Mouse (Mus musculus): ENCODE data around the gene Cdt1.
A peak's percentile ranks its signal among the peaks of the same experiment; 100 is the strongest.

The Cdt1 gene

DNA sequence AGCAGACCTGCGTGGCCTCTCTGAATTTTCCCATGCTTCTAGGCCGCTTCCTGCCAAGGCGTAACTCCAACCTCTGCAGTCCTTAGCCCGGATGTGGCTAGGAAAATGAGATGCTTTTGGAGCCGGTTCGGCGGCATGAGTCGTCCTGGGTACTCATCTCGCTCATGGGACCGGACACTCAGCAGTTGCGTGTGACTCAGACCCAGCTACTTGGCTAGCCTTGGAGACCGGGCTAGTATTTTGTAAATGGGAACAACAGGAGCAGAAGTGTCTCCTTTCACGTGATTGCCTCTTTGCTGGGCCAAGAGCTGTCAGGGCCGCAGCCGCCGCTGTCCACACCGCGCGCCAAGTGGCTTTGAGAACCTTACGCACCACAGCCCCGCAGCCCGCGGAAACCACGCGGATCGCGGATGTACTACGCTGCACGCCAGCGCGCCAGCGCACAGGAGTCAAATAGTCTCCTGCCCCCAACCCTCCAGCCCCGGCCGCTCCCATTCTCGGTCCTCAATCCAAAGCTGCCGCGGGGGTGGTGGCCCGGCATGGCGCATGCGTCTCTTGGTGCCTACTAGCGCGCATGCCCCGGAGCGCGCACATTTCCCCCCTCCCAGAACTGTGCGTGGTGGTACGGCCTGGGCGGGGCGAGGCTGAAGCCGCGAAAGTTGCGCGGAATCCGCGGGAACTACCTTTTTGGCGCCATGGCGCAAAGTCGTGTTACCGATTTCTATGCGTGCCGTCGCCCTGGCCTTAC is at the start of gene Cdt1:
Gene Cdt1, plus strand, starts transcription at position 655 of the 748 bp plus-strand sequence.
- DNase-seq (ENCODE audit: low read depth, low spot score) = peak; percentile 98

DNA sequence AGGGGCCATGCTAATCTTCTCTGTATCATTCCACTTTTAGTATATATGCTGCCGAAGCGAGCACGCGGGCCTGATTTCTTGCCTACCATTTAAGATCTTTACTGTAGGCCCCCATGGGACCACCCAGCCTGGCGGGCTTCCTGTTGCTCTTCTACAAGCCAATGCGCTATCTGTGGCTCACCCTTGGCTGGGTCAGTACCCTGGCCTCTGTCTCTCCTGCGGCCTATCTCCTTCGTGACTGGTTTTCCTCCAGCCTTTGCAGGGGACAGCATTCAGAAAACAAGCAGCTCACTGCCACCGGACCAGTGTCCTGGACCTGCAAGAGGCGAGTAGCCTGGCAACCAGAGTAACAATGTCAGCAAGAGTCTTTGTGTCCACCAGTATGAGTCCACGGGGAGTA is 47.2 kb upstream of the Cdt1 start:
- no peak for DNase-seq (ENCODE audit: low read depth, low spot score)

DNA sequence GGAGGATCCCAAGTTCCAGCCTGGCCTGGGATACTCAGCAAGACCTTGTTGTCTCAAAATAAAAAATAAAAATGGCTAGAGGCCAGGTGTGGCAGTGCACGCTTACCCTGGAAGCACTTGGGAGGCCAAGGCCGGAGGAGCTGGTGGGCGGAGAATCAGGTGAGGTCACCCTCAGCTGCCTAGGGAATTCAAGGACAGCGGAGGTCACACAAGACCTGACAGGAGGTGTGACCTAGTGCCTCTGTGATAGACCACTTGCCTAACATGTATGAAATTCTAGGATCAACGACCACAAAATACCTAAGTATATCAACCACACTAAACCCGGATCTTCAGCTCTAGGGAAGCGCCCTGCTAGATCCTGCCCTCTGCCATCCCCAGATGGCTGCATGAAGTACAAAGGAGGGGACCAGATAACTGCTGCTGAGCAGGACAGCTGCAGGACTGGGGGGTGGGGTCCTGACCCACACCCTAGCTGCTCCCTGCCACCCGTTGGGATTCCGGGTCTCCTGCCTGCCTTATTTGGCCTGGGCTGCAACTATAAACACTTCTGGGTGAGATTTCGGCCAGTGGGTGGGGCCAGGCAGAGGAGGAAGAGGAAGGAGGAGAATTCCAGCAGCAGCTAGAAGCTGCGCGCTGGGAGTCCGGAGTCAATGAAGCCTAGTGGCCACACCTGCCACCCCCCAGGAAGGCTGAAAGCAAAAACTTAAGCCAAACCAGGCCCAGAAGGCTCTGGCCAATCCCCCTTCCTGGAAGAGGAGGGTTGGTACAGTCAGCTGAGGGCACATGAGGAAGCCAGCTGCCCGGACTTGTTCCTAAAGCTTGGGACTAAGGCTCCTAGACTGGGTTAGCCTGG is 44.8 kb upstream of the Cdt1 start:
- peak; percentile 4 for DNase-seq (ENCODE audit: low read depth, low spot score)

DNA sequence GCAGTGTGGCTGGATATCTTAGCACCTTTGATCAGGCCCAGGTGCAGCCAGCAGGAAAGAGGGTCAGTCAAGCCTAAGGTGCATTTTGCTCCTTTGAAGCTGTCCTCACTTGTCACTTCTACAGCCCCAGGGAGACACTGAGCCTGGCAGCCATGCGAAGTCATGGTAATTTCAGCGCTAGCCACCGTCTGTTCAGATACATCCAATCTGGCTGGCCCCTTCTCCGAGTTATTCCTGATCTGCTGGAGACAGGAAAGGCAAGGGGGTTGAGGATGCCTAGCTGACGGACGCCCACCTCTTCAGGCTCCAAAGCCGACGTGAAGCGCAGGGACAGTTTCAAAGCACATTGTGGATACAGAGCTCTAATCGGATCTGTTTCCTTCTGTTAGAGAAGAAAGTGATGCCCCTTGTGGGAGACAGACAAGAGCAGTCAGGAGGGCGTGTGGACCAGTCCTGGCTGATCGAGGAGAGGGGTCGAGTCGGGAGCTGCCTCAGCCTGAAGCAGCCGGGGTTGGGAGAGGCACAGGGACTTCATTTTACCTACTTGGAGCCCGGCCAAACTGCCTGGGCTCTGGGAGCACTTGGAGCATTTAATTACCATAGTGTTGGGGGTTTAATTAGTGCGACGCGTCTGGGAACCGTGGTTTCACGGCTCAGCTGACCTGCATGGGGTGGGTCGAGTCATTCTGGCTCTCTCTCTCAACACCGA is 44.0 kb upstream of the Cdt1 start:
- DNase-seq (ENCODE audit: low read depth, low spot score) = peak; percentile 56

DNA sequence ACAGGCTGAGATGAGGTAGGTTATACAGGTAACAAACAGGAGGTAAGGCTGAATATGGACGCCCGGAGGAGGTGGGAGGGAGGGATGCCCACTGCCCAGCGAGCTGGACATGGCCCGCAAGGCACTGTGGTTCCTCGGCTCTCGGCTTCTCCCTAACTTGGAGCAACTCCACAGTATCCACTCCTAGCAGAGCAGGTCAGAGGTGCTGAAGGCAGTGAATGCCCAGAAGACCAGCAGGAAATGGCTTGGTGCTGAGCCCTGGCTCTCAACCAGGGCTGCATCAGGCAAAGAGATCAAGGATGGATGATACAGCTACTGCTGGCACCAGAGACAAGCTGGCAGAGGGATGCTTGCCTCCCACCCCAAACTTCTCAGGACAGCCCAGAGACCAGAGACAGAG is 43.3 kb upstream of the Cdt1 start:
- no peak for DNase-seq (ENCODE audit: low read depth, low spot score)

DNA sequence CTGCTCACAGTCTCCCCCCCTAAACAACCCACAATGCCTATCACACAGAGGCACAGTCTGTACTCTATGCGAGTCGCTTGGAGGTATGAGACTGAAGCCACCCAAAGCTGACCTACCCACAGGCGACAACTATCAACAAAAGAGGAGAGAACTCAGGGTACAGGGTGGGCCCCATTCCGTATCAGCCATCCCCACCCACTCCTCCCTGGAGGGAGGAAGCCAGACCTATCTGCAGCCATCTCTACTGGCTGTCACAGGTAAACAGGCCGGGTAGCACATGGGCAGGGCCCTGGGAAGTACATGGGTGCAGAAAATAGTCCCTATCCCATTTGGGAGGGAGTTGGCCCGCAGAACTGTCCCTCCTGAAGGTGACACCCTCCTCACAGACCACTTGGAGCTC is 42.8 kb upstream of the Cdt1 start:
- DNase-seq (ENCODE audit: low read depth, low spot score) = no peak

DNA sequence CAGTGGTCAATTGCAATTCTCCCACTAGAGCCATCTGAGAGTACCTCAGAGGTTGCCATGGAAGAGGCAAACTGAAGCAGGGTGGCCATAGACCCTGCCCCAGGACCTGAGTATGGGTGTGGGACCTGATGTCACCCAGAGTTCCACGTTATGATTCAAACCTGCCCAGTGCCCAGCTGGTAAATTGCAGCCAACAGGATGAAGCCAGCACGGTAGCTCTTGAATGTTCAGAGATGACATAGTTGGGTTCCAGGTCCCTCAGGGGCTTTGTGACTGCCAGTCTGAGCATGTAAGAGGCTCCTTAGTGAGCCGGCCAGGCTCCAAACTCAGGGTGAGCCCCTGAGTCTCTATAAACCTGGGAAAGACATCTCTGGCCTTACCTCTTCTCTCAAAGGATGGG is 41.7 kb upstream of the Cdt1 start:
- no peak for DNase-seq (ENCODE audit: low read depth, low spot score)

DNA sequence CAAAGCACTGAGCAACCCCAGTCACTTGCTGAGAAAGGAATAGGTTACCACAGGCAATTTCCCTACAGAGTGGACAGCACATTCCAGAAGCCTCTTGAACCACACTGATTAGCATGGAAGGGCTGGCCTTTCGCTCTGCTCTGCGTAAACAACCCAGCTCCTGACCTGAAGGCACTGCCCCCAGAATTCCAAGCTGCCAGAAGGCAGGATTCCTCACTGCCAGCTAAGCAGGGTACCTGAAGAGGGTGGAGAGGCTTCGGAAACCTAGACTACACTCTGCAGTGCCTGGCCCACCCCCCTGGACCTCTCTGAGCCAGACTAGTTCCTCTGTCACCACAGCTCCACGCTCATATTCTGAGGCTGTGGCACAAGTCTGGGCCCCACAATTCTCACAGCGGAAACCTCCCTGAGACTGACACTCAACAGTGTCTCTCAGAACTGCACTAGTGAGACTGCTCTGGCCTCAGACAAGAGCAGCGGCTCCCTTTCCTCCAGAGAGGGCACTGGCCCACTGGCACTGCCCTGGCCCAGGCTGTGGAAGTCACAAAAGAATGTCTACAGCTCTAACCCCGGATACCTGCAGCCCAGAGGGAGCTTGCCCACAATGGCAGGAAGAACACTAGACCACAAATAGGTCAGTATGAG is 41.2 kb upstream of the Cdt1 start:
- no peak for DNase-seq (ENCODE audit: low read depth, low spot score)

DNA sequence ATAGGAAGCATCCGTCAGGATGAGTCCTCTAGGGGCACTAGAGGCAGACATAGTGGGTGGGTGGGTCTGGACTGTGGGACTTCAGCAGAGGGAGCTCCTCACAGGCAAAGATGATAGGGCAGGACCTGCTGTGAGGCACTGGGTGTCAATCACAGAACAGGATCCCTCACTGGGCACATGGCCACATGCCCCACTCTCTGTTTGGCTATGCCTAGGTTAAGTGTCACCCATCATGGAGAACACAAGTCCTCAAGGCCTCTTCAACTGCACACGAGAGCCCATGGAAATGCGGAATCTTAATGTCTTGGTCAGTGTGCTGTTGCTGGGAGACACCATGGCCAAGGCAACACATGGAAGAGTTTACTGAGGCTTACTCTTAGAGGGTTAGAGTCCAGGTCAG is 39.9 kb upstream of the Cdt1 start:
- no peak for DNase-seq (ENCODE audit: low read depth, low spot score)

DNA sequence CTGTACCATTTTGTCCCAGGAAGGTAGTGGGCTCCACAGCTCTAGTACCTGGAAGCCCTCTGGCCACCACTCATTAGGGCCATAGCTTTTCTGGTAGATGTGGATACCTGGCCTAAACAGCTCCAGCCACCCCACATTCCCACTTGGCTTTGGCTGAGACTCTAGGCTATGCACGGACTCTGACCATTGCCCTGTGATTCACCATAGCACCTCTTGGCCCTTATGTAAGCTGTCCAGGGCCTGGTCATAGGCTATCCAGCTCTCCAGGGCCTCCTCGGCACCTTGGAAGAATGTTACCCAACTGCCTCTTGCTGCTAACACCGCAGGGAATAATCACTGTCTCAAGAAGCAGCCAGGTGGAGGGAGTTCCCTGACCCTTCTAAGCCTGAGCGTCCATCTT is 38.7 kb upstream of the Cdt1 start:
- DNase-seq (ENCODE audit: low read depth, low spot score) = no peak

DNA sequence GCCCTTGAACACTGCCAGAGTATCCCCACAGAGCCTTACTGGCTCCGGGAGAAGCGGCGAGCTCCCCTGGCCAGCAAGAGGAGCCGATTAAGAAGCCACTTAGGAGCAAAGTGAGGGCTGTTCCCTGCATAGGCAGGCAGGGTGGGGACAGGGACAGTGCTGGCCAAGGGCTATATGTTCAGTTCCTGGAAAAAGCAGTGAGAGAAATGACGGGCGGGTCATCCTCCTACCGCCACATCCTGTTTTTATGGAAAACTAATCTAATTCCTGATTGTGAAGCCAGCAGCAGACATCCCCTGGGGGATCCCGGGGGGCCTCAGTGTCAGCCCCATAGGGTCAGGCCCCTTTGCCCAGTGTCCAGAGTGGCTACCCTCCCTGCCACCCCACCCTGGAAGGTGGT is 36.5 kb upstream of the Cdt1 start:
- no peak for DNase-seq (ENCODE audit: low read depth, low spot score)

DNA sequence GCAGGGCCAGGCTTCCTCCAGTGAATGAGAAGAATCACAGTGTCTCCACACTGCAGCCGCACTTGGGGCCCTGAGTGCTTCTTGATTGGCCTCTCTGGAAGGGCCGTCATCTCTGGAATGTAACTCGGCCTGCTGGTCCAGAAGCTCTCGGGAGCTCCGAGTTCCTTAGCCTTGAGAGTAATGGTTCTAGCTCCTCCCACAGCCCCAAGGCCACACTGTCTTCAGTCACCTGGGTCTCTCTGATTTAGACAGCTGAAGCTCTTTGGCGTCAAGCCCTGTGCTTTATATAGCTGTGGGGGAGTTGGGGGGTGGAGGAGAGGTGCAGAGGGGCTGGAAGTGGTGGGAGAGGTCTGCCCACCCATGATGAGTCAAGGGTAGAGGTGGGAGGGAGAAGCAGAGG is 30.8 kb upstream of the Cdt1 start:
- DNase-seq (ENCODE audit: low read depth, low spot score) = no peak

DNA sequence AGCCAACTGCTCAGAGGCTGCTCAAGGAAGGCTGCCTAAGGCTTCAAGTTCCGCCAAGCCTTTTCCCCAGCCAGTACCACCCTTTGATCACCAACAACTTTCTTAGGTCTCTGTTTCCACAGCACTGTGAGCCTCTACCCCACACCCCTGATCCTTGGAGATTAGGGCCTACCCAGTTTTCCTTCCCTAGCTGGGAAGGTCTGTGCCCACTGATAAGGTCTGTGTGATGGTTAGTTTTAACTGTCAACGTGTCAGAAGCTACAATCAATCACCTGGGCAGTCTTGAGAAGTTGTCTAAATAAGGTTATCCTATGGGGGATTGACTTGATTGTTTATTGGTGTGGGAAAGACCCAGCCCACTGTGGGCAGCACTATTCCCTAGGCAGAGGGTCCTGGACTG is 30.0 kb upstream of the Cdt1 start:
- no peak for DNase-seq (ENCODE audit: low read depth, low spot score)

DNA sequence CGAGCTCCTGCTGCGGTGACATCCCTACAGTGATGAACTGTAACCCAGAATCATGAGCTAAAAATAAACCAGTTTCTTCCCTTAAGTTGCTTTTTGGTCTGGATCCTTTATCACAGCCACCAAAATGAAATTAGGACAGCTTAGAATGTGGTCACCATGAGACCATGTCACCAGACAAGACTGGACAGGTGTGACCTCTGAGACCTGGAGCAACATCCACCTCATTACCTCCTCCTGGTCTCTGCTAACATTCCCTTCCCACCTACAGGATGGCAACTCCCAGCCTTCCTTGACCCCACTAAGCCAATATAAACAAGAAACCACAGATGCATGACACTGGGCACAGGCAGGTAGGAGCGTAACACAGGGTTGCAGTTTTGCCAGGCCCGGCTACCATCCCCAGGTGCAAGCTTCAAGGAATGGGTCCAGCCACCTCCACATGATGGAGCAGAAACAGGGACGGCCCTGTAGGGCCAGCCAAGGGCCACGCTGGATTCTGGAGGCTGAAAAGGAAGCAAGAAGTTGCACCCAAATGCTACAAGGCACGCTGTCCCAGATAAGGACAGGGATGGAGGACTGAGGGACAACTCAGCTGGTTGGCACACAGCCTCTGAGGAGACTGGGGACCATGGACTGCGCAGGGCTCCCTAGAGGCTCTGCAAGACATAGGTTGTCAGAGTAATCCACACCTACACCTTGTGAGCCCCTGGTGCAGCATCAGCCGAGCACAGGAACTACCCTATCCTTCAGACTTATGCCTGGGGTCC is 29.3 kb upstream of the Cdt1 start:
- no peak for DNase-seq (ENCODE audit: low read depth, low spot score)

DNA sequence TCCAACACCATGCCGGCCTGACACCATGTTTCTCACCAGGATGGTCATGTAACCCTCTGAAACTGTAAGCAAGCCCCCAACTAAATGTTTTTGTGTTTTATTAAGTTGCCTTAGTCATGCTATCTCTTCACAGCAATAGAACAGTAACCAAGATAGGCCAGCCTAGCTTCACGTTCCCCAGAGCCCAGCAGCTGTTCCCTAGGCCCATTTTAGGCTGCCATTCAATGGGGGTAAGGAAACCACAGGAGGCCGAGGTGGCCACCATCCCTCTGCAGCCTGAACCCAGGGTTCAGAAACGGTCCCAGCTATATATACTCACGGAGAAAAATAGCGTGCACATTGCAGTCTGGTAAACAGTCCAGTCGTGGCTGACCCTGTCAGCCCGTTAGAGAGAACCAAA is 23.7 kb upstream of the Cdt1 start:
- DNase-seq (ENCODE audit: low read depth, low spot score) = no peak

DNA sequence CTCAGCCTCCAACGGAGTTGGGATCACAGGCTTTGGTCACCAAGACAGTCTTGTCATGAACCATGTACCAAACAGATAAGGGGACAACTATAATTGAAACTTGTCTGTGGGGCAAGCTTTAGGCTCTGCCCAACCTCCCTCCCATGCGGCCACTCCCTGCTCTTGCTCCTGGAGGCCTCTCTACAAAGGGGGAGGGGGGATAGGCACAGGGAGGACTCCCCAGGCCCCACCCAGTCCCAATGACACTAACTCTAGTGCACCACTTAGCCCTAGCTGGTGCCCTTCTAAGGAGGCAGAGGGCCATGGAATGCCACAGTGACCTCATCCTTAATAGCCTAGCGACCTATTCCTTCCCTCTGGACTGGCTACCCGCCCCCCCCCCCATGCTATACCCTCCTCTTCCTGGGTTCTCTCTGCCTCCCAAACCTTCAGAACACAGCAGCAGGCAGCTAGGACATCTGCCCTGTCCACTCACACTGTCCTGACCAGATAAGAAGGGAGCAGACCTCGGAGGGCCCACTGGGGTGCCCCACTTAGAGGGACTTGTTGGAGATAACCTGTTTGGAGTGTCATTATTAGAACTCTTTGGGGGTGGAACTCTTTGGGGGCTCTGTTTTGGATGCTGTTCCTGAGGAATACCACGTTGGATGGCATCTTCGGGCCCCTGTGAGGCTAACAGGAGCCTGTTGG is 21.6 kb upstream of the Cdt1 start:
- DNase-seq (ENCODE audit: low read depth, low spot score) = no peak

DNA sequence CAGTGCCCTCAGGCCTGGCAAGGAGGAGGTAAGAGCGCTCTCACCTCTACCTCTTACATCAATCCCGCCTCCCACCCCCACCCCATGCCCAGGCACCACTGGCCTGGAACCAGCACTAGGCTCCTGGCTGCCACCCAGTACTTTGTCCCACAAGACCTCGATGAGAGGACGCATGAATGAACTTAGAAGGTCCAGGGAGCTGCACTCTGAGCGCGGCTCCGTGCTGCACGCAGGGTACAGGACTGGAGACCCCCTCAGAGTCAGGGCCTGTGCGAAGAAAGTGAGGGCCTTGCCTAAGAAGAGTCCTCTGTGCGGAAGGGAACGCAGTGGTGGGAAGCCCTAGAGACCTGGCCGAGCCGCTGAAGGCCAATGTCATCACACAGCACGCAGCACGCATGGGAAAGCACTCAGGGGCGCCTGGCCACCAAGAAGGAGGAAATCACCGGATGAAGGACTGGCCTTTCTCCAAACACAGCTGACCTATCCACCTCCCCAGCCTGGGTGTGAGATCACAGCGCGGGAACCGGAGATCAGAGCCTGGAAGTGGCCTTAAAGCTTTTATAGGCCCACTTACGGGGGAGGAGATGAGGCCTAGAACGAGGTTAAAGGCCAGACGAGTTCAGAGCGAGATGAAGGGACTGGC is 20.9 kb upstream of the Cdt1 start:
- DNase-seq (ENCODE audit: low read depth, low spot score) = no peak

DNA sequence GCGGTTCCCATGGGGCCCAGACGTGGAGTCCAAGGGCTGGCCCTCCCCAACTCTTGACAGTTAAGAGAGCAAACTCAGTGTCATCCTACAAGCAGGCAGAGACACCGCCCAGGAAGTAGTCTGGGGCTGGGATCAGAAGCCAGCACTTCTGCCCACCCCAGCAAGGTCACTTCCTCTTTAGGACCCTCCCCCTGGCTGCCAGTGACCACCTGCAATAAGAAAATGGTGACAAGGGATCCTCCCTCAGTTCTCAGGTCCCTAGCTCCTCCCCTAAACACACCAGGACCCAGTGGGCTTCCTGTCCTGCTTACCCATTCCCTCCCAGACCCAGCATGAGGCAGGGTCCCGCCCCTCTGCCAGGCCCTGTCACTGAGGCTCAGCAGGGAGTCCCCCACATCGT is 20.0 kb upstream of the Cdt1 start:
- no peak for DNase-seq (ENCODE audit: low read depth, low spot score)

DNA sequence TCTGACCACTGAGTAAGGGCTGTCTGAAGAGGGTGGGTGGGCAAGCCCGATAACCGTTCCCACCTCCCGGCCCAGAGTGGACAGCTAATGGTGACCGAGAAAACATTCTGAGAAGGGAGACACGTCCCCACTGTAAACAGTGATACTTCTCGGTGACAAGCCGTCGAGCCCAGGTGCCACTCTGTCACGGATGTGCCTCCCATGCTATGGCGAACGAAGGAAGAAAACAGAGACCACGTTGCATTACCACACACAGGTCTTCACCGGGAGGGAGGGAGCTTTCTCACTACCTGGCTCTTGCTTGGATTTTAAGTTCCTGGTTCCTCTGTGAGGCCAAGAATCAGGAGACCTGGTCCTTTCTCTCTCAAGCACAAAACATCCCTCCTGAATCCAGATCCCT is 19.5 kb upstream of the Cdt1 start:
- no peak for DNase-seq (ENCODE audit: low read depth, low spot score)

DNA sequence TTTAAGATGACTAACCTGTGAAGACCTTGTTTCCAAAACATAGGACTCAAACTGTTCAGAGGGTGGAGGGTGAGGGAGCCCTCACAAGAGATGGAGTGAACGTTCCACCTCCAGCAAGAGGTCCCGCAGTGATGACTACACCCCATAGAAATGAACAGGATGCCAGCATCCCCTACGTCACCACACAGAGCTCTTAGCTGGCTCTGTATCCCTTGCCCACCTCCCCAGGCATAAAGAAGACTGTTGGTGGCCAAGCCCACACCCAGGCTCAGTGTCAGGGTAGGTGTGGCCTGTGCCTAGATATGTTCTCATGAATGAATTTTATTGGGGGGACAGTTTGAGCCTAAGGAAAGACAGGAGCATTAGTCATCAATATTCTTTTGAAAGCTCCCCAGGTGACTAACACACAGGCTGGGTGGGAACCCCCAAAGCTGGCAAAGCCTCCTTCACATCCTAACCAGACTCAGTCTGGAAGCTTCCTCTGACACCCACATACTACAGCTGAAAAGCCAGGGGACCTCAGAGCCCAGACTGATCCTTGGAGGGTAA is 18.9 kb upstream of the Cdt1 start:
- DNase-seq (ENCODE audit: low read depth, low spot score) = peak; percentile 75
